Mouse (Mus musculus) adrenal gland, postnatal 14 days (tissue): ENCODE data around the gene Cldn22. TPM values are rescaled to one million over a fixed set of nuclear protein-coding genes. Genes with fewer than 3 reads are reported as not detected.
"Not testable (repeated sequence)": the region's sequence is repeated elsewhere in the genome, so short reads cannot be mapped to it uniquely, and the experiment has no call there.

Source experiments
- DNase-seq: peaks from one replicate; pipeline ENCODE4 v3.0.0; 2021; ENCODE audit warnings: mixed read lengths
- long read RNA-seq, 2 experiments: library from polyadenylated mRNA; stranded (forward); transcript quantifications; one replicate each; pipeline ENCODE4 v2.0.0; 2021
- total RNA-seq: library from RNA; stranded (reverse); gene quantifications from 2 replicates; pipeline ENCODE4 v1.2.3, GENCODE M21; 2021

Gene Cldn22
- total RNA-seq: 0.53 and 0.59 TPM in 2 replicates
- long read RNA-seq, experiment 1, partial matches to known transcripts: 0 of 1 reads
- long read RNA-seq, experiment 1, other reads (novel, unspliced or antisense): 1 of 1 reads
- long read RNA-seq, experiment 2, partial matches to known transcripts: 0 of 2 reads
- long read RNA-seq, experiment 2, other reads (novel, unspliced or antisense): 1 of 2 reads

- no peak for DNase-seq
Observed at GRCm38 (mm10) chr8:47824182-47824581, at the start of gene Cldn22. Cldn22 (plus strand) TSS chr8:47824482.

GRCm38 (mm10) chr8:47777415-47777814 is 46.9 kb upstream of the Cldn22 start:
- DNase-seq: no peak

GRCm38 (mm10) chr8:47779589-47779988 is 44.7 kb upstream of the Cldn22 start:
- no peak for DNase-seq

DNA sequence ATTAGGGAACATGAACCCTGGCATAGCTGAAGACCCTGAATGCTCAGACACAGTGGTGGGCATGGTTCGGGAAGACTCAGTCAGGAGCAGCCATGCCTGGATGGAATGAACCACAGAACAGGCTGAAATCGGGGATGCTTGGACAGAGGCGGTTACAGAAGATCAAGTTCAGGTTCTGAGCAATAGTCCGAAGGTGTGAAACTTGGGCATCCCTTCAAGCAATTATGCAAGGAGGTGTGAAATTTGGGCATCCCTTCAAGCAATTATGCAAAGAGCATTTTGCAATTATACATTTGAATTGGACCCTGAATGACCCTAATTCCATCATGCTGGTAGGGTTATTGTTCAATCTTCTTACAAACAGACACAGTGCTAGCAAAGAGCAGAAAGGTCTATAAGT is 42.4 kb upstream of the Cldn22 start:
- no peak for DNase-seq

DNA sequence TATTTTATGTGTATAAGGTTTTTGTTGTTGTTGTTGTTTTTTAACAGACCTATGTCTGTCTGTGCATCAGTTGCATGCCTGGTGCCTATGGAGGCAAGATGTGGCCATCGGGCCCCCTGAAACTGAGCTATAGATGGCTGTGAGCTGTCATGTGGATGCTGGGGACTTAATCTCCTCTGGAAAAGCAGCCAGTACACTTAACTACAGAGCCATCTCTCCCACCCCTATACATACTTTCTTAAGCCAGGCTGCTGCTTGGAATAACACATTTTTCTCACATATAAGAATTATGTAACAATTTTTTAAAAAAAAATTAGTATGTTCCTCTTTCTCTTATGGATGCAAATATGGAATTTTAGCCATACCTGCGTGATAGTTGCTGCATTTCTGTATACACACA is 40.7 kb upstream of the Cldn22 start:
- no peak for DNase-seq

DNA sequence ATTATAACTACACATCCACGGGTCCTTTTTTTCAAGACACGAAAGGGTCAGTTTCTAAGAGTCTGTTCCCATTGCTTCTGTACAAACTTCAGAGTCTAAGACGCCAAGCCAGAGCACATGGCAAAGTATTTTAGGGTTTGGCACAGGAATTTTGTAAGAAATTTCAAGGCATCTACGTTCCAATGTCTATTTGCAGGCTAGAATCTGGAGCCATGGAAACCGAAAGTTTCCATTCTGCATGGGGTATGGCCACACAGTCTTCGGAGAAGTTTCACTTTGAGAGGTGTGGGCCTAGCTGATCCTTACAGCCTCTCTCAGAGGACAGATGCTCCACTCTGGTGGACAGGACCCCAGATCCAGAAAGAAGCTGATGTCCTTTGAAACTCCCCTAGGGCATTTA is 40.3 kb upstream of the Cldn22 start:
- no peak for DNase-seq

GRCm38 (mm10) chr8:47784436-47784835 is 39.8 kb upstream of the Cldn22 start:
- no peak for DNase-seq

DNA sequence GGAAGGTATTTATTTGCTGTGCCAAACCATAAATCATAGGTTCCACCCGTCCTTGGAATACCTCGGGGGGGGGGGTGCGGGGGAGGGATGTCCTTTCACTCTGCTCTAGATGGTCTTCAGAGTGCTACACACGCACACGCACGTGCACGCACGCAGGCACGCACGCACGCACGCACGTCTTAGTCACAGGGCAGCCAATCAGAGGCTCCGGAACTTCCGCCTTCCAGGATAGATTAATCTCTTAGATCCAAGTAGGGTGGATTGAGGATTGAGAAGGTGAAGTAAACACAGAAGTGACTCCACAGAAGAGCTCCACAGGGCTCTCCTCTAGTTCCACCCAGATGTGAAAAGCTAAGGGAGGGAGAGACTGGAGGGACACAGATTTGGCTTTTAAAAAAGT is 38.0 kb upstream of the Cldn22 start:
- peak; percentile 38 for DNase-seq

DNA sequence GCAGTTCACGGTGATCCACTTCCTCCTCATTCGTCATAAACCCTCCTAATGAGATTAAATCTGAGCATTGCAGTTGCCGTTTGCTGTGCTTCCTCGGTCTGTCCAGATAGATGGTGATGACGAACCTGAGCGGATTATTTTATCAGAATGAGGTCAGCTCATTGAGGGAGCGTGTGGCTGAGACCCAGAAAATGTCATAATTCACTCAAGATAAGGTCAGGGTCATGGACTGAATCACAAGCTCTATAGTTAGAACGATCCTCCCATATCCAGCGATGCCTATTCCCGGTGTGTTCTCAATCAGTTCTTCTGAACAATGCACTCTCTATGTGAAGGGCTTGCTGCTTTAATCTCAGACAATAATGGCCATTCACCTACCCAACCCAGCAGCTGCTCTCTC is 36.6 kb upstream of the Cldn22 start:
- peak; percentile 71 for DNase-seq

DNA sequence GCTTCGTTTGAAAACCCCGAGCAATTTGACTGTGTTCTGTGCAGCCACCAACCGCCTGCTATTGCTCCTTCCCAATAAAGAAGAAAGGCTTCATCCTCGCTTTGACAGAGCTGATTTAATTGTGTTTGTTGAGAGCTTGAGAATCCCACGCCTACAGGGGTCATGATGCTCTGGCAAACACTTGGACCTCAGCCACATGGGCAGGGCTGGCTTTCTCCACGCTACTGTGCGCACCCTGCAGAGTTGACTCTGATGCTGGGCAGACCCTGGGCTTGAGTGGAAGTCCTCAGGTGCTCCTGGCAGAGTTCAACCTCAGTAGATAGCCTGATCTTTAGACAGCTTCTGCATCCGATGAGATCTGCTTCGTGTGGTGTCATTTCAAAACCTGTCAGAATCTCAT is 32.3 kb upstream of the Cldn22 start:
- no peak for DNase-seq

DNA sequence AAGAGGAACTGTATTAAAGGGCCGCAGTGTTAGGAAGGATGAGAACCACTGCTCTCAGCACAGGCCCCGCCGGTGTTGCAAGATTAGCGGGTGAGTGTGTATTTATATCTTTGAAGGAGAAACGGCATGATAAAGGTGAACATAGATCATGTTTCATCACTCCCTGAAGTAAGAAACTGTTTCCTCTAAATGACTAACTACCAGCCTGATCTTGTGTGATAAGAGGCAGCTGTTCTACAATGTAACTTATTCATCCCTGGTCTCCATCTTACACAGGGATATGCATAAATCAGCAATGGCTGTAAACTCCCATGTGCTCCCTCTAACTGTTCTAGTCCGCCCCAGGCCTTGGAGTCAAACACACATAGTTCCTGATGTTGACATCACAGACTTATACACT is 24.8 kb upstream of the Cldn22 start:
- no peak for DNase-seq

- no peak for DNase-seq
Observed at GRCm38 (mm10) chr8:47802349-47802748, 21.9 kb upstream of the Cldn22 start.

- DNase-seq: no peak
Observed at GRCm38 (mm10) chr8:47804262-47804661, 20.0 kb upstream of the Cldn22 start.

GRCm38 (mm10) chr8:47809970-47810665 is 14.2 kb upstream of the Cldn22 start:
- no peak for DNase-seq

GRCm38 (mm10) chr8:47810666-47811015 is 13.6 kb upstream of the Cldn22 start:
- DNase-seq: no peak

DNA sequence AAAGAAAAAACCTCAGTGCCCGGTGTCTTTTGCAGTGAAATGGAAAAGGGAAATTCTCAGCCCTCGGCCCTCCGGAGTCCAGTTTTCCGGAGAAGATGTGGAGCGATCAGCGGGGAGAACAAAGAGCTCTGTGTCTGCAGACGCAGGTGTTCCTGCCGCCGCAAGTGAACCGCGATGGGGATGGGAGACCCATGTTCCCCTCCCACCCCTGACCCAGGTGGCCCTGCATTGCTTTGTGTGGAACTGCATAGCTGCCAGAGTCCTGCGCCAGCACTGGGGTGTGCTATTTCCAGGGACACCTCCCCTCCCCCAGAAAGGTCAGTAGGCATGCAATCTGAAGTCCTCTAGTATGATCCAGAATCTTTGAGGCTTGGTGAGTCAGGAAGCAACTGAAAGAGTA is 13.1 kb upstream of the Cldn22 start:
- no peak for DNase-seq

DNA sequence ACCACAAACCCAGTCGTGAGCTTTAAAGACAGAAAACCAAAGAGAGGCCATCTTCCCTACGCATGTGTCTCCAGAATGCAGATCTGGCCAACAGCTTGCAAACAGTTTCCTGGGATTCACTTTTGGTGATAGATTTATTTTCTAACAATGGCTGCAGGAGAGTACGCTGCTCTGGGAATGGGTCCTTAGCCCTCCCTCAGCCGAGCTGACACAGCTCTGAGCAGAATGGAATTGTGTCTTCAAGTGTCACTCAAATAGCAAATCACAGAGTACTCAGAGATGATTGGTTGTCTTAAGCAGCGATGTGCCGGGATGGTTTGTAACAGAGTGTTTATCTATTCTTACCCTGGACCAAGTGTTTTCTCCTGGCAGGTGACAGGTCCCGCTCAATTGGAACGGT is 5.2 kb upstream of the Cldn22 start:
- DNase-seq: no peak

DNA sequence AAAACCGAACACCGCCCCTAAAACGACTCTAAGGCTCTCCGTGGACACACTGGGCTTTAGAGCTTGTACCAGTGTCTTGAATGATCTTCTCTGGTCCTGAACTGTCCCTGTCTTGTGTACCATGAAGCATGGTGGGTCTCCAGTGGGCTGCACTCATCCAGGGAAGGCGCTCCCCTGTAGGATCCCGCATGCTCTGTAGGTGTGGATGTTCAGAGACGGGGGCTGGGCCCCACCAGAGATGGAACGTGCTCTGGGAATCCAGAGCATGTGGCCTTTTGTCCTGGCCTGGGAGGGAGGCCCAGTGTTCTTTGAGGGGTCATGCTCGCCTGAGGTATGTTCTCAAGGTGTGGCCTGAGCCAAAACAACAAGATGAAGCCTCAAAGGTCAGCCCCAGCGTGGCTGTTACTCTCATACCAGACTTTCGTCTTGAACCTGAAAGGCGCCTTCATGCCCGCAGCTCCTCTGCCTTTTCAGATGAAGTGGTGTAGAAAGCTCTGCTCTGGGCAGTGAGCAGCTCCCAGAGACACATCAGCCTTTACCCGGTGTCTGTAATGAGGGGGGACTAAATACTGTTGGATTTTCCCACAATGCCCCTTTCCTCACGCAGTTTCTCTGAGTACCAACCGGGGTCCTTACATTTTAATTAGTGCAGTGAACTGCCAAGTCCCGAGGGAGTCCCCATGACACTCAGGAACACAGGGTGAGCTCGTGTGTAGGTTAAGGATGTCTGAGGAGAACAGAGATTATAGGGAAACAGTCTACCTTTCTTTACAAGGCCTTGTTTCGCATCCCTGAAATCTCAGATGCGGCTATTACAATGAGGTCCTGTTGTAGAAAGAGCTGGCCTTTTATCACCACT is 3.1 kb upstream of the Cldn22 start:
- no peak for DNase-seq

- no peak for DNase-seq
Observed at GRCm38 (mm10) chr8:47821843-47822242, 2.4 kb upstream of the Cldn22 start, which contains the start of gene Cldn24. Cldn24 (plus strand) TSS chr8:47822143.

GRCm38 (mm10) chr8:47822541-47822940 is 1.7 kb upstream of the Cldn22 start:
- DNase-seq: not testable (repeated sequence)

DNA sequence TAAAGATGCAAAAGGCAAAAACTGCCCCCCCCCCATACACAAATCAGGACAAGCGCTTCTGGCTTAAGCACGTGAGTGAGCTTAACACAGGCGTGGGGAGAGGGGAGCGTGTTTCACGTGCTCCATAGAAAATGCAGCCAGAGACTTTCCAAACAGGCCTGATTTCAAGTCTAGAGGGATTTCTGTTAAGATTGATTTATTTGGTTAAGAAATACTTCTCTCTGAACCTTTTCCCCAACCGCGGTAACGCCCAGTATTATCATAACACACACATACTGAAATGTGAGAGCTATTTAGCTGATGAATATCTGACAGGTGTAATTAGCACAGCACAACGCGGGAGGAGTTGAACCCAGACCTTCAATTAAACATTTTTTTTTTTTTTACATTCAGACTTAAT is 505 bp upstream of the Cldn22 start:
- peak; percentile 45 for DNase-seq

DNA sequence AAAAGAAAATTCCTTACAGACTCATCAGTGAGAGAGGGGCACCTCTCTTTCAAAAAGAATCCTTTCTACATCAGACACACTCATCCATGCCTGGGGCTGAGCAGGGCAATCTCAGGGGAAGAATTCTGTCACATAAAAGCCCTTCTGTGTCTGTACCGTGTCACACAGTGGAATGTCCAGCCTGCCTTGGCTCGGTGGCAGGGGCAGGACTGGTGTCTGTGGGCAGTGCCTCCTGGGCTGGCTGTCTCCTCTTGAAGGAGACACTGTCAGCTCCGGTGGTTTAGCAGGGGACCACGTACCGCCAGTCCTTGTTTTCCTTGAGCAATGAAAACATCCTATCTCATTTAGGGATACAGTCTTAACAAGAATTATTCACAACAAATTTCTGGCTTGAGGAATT is 1.3 kb downstream of the Cldn22 start:
- no peak for DNase-seq

- no peak for DNase-seq
Observed at GRCm38 (mm10) chr8:47826911-47827310, 2.6 kb downstream of the Cldn22 start.
